Mouse (Mus musculus) hindbrain, postnatal 0 days (tissue): ENCODE results near the gene Tmc7. TPM values are rescaled to one million over a fixed set of nuclear protein-coding genes. Genes with fewer than 3 reads are reported as not detected.

Experiments
- ATAC-seq: fragments of 200-750 bp; cut with Nextera tagmentation; 2 replicates; pipeline ENCODE4 v1.8.0; 2017; ENCODE audit warnings: mild to moderate bottlenecking, moderate TSS enrichment, moderate library complexity
- DNase-seq: peaks from one replicate; pipeline ENCODE4 v3.0.0-alpha.2; 2015; ENCODE audit warnings: low spot score
- H3K27ac ChIP-seq: fragments of 300-500 bp; sonication (generic); 2 replicates; pipeline ENCODE4 v1.5.1; 2014; ENCODE audit warnings: mild to moderate bottlenecking
- H3K27me3 ChIP-seq: fragments of 300-500 bp; sonication (generic); 2 replicates; pipeline ENCODE4 v1.6.1; 2014; ENCODE audit warnings: low read length, mixed read lengths; ENCODE audit not compliant: insufficient read depth
- H3K36me3 ChIP-seq: fragments of 300-500 bp; sonication (generic); 2 replicates; pipeline ENCODE4 v1.6.1; 2014; ENCODE audit warnings: low read length, mixed read lengths; ENCODE audit not compliant: insufficient read depth
- H3K4me1 ChIP-seq: fragments of 300-500 bp; sonication (generic); 2 replicates; pipeline ENCODE4 v1.6.1; 2014; ENCODE audit warnings: antibody characterized with exemption, low read length, mixed read lengths; ENCODE audit not compliant: insufficient read depth
- H3K4me2 ChIP-seq: fragments of 300-500 bp; sonication (generic); 2 replicates; pipeline ENCODE4 v1.6.1; 2014; ENCODE audit warnings: low read depth, mild to moderate bottlenecking, low read length, moderate library complexity, mixed read lengths
- H3K4me3 ChIP-seq: fragments of 300-500 bp; sonication (generic); 2 replicates; pipeline ENCODE4 v1.5.1; 2014; ENCODE audit warnings: low read length
- H3K9ac ChIP-seq: fragments of 300-500 bp; sonication (generic); replicated peaks from 2 replicates; pipeline ENCODE4 v1.6.1; 2014; ENCODE audit warnings: mild to moderate bottlenecking, low read length, moderate library complexity, mixed read lengths
- H3K9me3 ChIP-seq: fragments of 300-500 bp; sonication (generic); 2 replicates; pipeline ENCODE4 v1.6.1; 2016; ENCODE audit warnings: low read length, mixed read lengths
- CTCF ChIP-seq: IDR thresholded peaks from 2 replicates; pipeline ENCODE4 v1.5.1; 2016; ENCODE audit warnings: antibody characterized with exemption, control low read depth, low read depth
- WGBS: fragments of 180-500 bp; shearing (Covaris S2); extraction: QIAGEN DNeasy Blood & Tissue Kit; methylation state at CpG from one replicate; pipeline ENCODE4 v1.1.7; 2014; 5-methylcytosine and 5-hydroxymethylcytosine counted together
- polyA plus RNA-seq: library from polyadenylated mRNA; unstranded; fragments of >200 nt; fragmentation: Nextera tagmentation; extraction: Ambion mirVana; gene quantifications from 2 replicates; pipeline ENCODE4 v1.2.1, GENCODE M21; 2015
- total RNA-seq: library from RNA; depleted of rRNA; stranded (reverse); fragments of >200 nt; gene quantifications from 2 replicates; pipeline ENCODE4 v1.2.3, GENCODE M21; 2014; rRNA removed

The Tmc7 gene
- total and polyA plus RNA-seq, 2 experiments from 2014 or later: 5.3 to 11.8 TPM

GRCm38 (mm10) chr7:118488060-118488664 is 96.4 kb downstream of the Tmc7 start:
- peaks cover 21% of the 10 kb centered on the region for H3K27me3 ChIP-seq
- TF ChIP-seq CTCF: 0 out of 2 replicates have a peak, but pooled peaks have one; percentile 10
- no peak overlapping the region for H3K4me2 ChIP-seq

GRCm38 (mm10) chr7:118486917-118487316 is 97.6 kb downstream of the Tmc7 start:
- WGBS: 60% methylated on average over 5 of the region's 5 CpGs
- no peaks in the 10 kb centered on the region for H3K9me3 ChIP-seq
- H3K9ac ChIP-seq: no peak overlapping the region
- no peak for TF ChIP-seq CTCF
- no peak overlapping the region for H3K27ac ChIP-seq
- no peak overlapping the region for H3K4me2 ChIP-seq
- no peak overlapping the region for H3K4me3 ChIP-seq
- peaks cover 3% of the 10 kb centered on the region; the same call in 1 of the 2 replicates for H3K4me1 ChIP-seq
- H3K27me3 ChIP-seq: peaks cover 19% of the 10 kb centered on the region
- ATAC-seq (no peak), DNase-seq (no peak)
- H3K36me3 ChIP-seq: no peaks in the 10 kb centered on the region

More at GRCm38 (mm10) chr7:118488060-118488664, 96.4 kb downstream of the Tmc7 start:
- 24% methylated on average over 8 of the region's 8 CpGs for WGBS
- Histone ChIP-seq H3K4me3 (no peak overlapping the region), H3K9ac (no peak overlapping the region), H3K27ac (no peak overlapping the region), H3K36me3 (no peaks in the 10 kb centered on the region), H3K4me1 (peaks cover 3% of the 10 kb centered on the region; the same call in 1 of the 2 replicates), H3K9me3 (no peaks in the 10 kb centered on the region)
- no peak for ATAC-seq
- DNase-seq: no peak

Other genes with a start within 250 kb of the Tmc7 start
- 50.9 and 57.8 TPM in 2 replicates for gene Syt17, start 136.5 kb downstream of the Tmc7 start, total RNA-seq
- gene Syt17, start 136.5 kb downstream of the Tmc7 start, polyA plus RNA-seq: 29.3 and 30.7 TPM in 2 replicates
- 4.5 and 6.1 TPM in 2 replicates for gene Itpripl2, start 92.8 kb downstream of the Tmc7 start, total RNA-seq
- gene Itpripl2, start 92.8 kb downstream of the Tmc7 start, polyA plus RNA-seq: 0.66 and 0.73 TPM in 2 replicates
- gene Coq7, start 51.4 kb downstream of the Tmc7 start, total RNA-seq: 32.0 and 35.8 TPM in 2 replicates
- 154 and 157 TPM in 2 replicates for gene Coq7, start 51.4 kb downstream of the Tmc7 start, polyA plus RNA-seq
- 0.29 and 0.73 TPM in 2 replicates for gene Tmc5, start 12.6 kb upstream of the Tmc7 start, total RNA-seq
- gene Tmc5, start 12.6 kb upstream of the Tmc7 start, polyA plus RNA-seq: 0.24 and 0.25 TPM in 2 replicates
- 347 and 382 TPM in 2 replicates for gene Gde1, start 121.0 kb upstream of the Tmc7 start, total RNA-seq
- gene Gde1, start 121.0 kb upstream of the Tmc7 start, polyA plus RNA-seq: 284 and 285 TPM in 2 replicates
- 17.7 and 24.6 TPM in 2 replicates for gene Ccp110, start 127.8 kb upstream of the Tmc7 start, total RNA-seq
- 14.7 and 16.1 TPM in 2 replicates for gene Ccp110, start 127.8 kb upstream of the Tmc7 start, polyA plus RNA-seq
- gene Vps35l, start 155.5 kb upstream of the Tmc7 start, total RNA-seq: 92.1 and 106 TPM in 2 replicates
- 85.6 and 86.8 TPM in 2 replicates for gene Vps35l, start 155.5 kb upstream of the Tmc7 start, polyA plus RNA-seq